Mouse (Mus musculus): ENCODE results near the gene Ahnak2. TPM values are rescaled to one million over a fixed set of nuclear protein-coding genes. Genes with fewer than 3 reads are reported as not detected.

Gene Ahnak2
- polyA plus RNA-seq, 2 experiments, result 2.5 to 3.3 TPM

DNA sequence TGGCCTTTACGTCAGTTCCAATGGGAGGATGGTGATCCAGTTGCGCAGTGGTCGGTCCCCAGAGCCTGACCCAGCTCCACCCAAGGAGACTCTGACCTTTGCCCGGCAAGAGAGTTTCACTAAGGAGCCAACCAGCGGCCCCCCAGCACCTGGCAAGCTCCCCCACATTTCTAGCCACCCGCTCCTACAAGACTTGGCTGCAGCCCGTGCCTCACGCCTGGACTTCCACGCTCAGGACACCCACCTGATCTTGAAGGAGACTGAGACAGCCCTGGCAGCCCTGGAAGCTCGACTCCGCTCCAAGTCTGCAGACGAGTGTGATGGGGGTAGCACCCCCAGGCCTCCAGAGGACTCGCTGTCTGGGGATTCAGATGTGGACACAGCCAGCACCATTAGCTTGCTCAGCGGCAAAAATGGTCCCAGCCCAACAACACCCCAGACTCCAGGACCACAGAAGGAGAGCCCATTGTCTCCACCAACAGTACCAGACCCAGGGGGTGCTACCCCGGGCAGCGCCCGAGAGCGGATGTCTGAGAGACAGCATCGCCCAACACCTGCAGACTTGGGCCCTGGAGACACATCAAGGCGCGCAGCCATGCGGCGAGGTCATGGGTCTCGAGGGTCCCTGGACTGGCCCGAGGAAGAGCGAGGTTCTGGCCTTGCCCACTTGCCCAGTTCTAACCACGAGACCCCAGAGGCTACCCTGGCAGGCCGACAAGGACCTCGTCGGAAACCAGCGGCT is 64.0 kb downstream of the Ahnak2 start:
- DNase-seq (ENCODE audit: low spot score), result no peak
- no peak for ATAC-seq (ENCODE audit: low FRiP score, low read depth)
- Histone ChIP-seq H3K27ac (replicated peaks; ENCODE audit: low read depth, low read length) (no peak overlapping the region), H3K9ac (ENCODE audit: low read depth, low read length, severe bottlenecking) (no peak overlapping the region), H3K4me3 (replicated peaks; ENCODE audit: low read length) (no peak overlapping the region), H3K36me3 (ENCODE audit: control insufficient read depth, insufficient read depth, low read length) (peaks cover 74% of the 10 kb centered on the region), H3K9me3 (ENCODE audit: control insufficient read depth, low read length) (no peaks in the 10 kb centered on the region), H3K4me2 (replicated peaks; ENCODE audit: low read depth, low read length, severe bottlenecking) (no peak overlapping the region), H3K27me3 (ENCODE audit: control insufficient read depth, insufficient read depth, low read length) (no peaks in the 10 kb centered on the region), H3K4me1 (ENCODE audit: control insufficient read depth, insufficient read depth, low read length) (no peaks in the 10 kb centered on the region)
- no peak for TF ChIP-seq POLR2A (IDR thresholded peaks at IDR 0.05; ENCODE audit: borderline replicate concordance, extremely low read depth, insufficient read depth, insufficient read length)
- 93% methylated on average over 31 of the region's 31 CpGs for whole genome bisulfite sequencing

GRCm38 (mm10) chr12:112737761-112738160 is 64.7 kb downstream of the Ahnak2 start:
- Histone ChIP-seq H3K4me1 (ENCODE audit: control insufficient read depth, insufficient read depth, low read length) (no peaks in the 10 kb centered on the region), H3K27ac (replicated peaks; ENCODE audit: low read depth, low read length) (no peak overlapping the region), H3K9ac (ENCODE audit: low read depth, low read length, severe bottlenecking) (0 out of 2 replicates have a peak overlapping the region, but pooled peaks have one; percentile 2), H3K36me3 (ENCODE audit: control insufficient read depth, insufficient read depth, low read length) (peaks cover 79% of the 10 kb centered on the region), H3K4me2 (replicated peaks; ENCODE audit: low read depth, low read length, severe bottlenecking) (no peak overlapping the region), H3K4me3 (replicated peaks; ENCODE audit: low read length) (no peak overlapping the region), H3K27me3 (ENCODE audit: control insufficient read depth, insufficient read depth, low read length) (no peaks in the 10 kb centered on the region), H3K9me3 (ENCODE audit: control insufficient read depth, low read length) (no peaks in the 10 kb centered on the region)
- ATAC-seq (ENCODE audit: low FRiP score, low read depth), result no peak
- DNase-seq (ENCODE audit: low spot score), result no peak
- WGBS, result 90% methylated on average over 14 of the region's 14 CpGs
- no peak for TF ChIP-seq POLR2A (IDR thresholded peaks at IDR 0.05; ENCODE audit: borderline replicate concordance, extremely low read depth, insufficient read depth, insufficient read length)

DNA sequence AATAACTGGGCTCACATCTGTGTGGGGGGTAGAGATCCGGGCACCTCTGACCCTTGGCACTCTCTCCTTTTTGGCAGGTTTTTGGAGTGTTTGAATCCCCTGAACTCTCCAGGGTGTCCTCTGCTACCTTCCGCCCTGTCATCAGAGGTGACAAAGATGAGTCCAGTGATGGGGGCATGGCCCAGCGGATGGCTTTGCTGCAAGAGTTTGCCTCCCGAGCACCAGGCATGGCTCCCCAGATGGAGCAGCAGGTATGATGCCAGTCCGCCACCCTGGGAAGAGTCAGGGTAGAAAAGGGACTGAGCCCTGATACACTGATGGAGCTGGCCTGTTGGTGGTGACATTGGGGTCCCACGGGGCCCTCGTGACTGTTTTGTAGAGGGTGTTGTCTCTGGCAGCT is 65.4 kb downstream of the Ahnak2 start:
- no peak overlapping the region for H3K4me2 ChIP-seq (replicated peaks; ENCODE audit: low read depth, low read length, severe bottlenecking)
- no peak for TF ChIP-seq POLR2A (IDR thresholded peaks at IDR 0.05; ENCODE audit: borderline replicate concordance, extremely low read depth, insufficient read depth, insufficient read length)
- ATAC-seq (ENCODE audit: low FRiP score, low read depth), result no peak

GRCm38 (mm10) chr12:112736636-112736925 is 65.9 kb downstream of the Ahnak2 start:
- ATAC-seq (ENCODE audit: low FRiP score, low read depth) (no peak), DNase-seq (ENCODE audit: low spot score) (no peak)
- 85% methylated on average over 10 of the region's 10 CpGs for WGBS
- Histone ChIP-seq H3K27me3 (ENCODE audit: control insufficient read depth, insufficient read depth, low read length) (no peaks in the 10 kb centered on the region), H3K4me2 (replicated peaks; ENCODE audit: low read depth, low read length, severe bottlenecking) (no peak overlapping the region), H3K27ac (replicated peaks; ENCODE audit: low read depth, low read length) (no peak overlapping the region), H3K4me3 (replicated peaks; ENCODE audit: low read length) (no peak overlapping the region), H3K4me1 (ENCODE audit: control insufficient read depth, insufficient read depth, low read length) (no peaks in the 10 kb centered on the region), H3K36me3 (ENCODE audit: control insufficient read depth, insufficient read depth, low read length) (peaks cover 90% of the 10 kb centered on the region), H3K9me3 (ENCODE audit: control insufficient read depth, low read length) (no peaks in the 10 kb centered on the region), H3K9ac (ENCODE audit: low read depth, low read length, severe bottlenecking) (no peak overlapping the region)
- TF ChIP-seq POLR2A (IDR thresholded peaks at IDR 0.05; ENCODE audit: borderline replicate concordance, extremely low read depth, insufficient read depth, insufficient read length), result no peak

More for the DNA sequence above, 65.4 kb downstream of the Ahnak2 start:
- H3K36me3 ChIP-seq (ENCODE audit: control insufficient read depth, insufficient read depth, low read length), result peaks cover 86% of the 10 kb centered on the region
- no peaks in the 10 kb centered on the region for H3K9me3 ChIP-seq (ENCODE audit: control insufficient read depth, low read length)
- H3K4me1 ChIP-seq (ENCODE audit: control insufficient read depth, insufficient read depth, low read length), result no peaks in the 10 kb centered on the region
- H3K27ac ChIP-seq (replicated peaks; ENCODE audit: low read depth, low read length), result no peak overlapping the region
- no peak overlapping the region for H3K9ac ChIP-seq (ENCODE audit: low read depth, low read length, severe bottlenecking)
- H3K27me3 ChIP-seq (ENCODE audit: control insufficient read depth, insufficient read depth, low read length), result no peaks in the 10 kb centered on the region
- DNase-seq (ENCODE audit: low spot score), result no peak
- 91% methylated on average over 7 of the region's 7 CpGs for WGBS
- H3K4me3 ChIP-seq (replicated peaks; ENCODE audit: low read length), result no peak overlapping the region

DNA sequence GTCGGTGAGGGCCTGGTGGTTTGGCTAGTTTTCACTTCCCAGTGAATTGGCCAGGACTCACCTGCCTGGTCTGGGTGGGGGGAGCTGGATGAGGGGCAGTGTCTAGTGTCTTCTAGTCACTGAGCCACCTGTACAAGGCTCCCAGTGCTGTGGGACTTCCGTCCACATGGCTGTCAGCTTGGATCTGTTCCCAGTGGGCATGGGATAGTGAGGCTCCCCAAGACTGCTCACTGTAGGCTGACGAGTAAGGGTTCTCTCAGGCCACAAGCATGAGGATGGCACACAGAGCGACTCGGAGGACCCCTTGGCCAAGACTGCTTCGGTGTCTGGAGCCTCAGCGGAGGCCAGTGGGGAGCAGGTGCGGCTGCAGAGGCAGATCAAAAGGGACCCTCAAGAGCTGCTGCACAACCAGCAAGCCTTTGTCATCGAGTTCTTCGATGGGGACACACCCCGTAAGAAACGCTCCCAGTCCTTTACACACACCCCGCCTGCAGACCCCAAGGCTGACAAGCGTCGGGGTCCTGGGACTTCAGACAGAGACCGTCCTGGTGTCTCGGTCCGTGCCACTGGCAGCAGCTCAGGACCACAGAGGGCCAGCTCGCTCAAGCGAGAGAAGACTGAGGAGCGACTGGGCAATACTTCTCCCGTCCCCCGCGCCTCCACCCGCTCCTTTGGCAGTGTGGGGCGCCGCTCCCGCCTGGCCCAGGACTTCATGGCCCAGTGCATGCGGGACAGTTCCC is 66.4 kb downstream of the Ahnak2 start:
- WGBS, result 86% methylated on average over 26 of the region's 29 CpGs
- DNase-seq (ENCODE audit: low spot score), result no peak
- no peak for ATAC-seq (ENCODE audit: low FRiP score, low read depth)
- no peak overlapping the region for H3K27ac ChIP-seq (replicated peaks; ENCODE audit: low read depth, low read length)
- TF ChIP-seq POLR2A (IDR thresholded peaks at IDR 0.05; ENCODE audit: borderline replicate concordance, extremely low read depth, insufficient read depth, insufficient read length), result no peak
- no peak overlapping the region for H3K4me3 ChIP-seq (replicated peaks; ENCODE audit: low read length)
- no peak overlapping the region for H3K9ac ChIP-seq (ENCODE audit: low read depth, low read length, severe bottlenecking)
- no peak overlapping the region for H3K4me2 ChIP-seq (replicated peaks; ENCODE audit: low read depth, low read length, severe bottlenecking)
- H3K4me1 ChIP-seq (ENCODE audit: control insufficient read depth, insufficient read depth, low read length), result no peaks in the 10 kb centered on the region
- H3K36me3 ChIP-seq (ENCODE audit: control insufficient read depth, insufficient read depth, low read length), result peaks cover 94% of the 10 kb centered on the region
- H3K9me3 ChIP-seq (ENCODE audit: control insufficient read depth, low read length), result no peaks in the 10 kb centered on the region
- no peaks in the 10 kb centered on the region for H3K27me3 ChIP-seq (ENCODE audit: control insufficient read depth, insufficient read depth, low read length)
